Mouse (Mus musculus): Measurements from ENCODE around the gene Tlr5. TPM values are rescaled to one million over a fixed set of nuclear protein-coding genes. Genes with fewer than 3 reads are reported as not detected.

Gene Tlr5
- polyA plus RNA-seq (2012; rRNA removed) = 0.64 and 1.2 TPM in 2 replicates

GRCm38 (mm10) chr1:182954287-182955046, at the start of gene Tlr5:
Tlr5 (plus strand) TSS chr1:182954788.

Other genes with a start within 250 kb of the Tlr5 start
- gene Ccdc185, start 205.6 kb upstream of the Tlr5 start, polyA plus RNA-seq (2012; rRNA removed) = not detected in 2 replicates
- gene Susd4, start 190.9 kb upstream of the Tlr5 start, polyA plus RNA-seq (2012; rRNA removed) = 12.4 and 15.8 TPM in 2 replicates